Mouse (Mus musculus): ENCODE results near the gene Aqp11. TPM values are rescaled to one million over a fixed set of nuclear protein-coding genes. Genes with fewer than 3 reads are reported as not detected.

The Aqp11 gene
- polyA plus RNA-seq, 1 experiment, result 0.54 TPM

GRCm38 (mm10) chr7:97714651-97715050, 23.4 kb downstream of the Aqp11 start:
- H3K36me3 ChIP-seq (replicated peaks; ENCODE audit: low read length), result peaks cover 80% of the 10 kb centered on the region
- TF ChIP-seq FLI1 (IDR thresholded peaks at IDR 0.05; ENCODE audit: low read length) (no peak), GATA1 (IDR thresholded peaks at IDR 0.05; ENCODE audit: borderline replicate concordance, low read length) (no peak)
- peaks cover 33% of the 10 kb centered on the region for H3K4me1 ChIP-seq

GRCm38 (mm10) chr7:97709204-97709603, 28.9 kb downstream of the Aqp11 start:
- no peaks in the 10 kb centered on the region for H3K27me3 ChIP-seq (replicated peaks)
- TF ChIP-seq GATA1 (IDR thresholded peaks at IDR 0.05; ENCODE audit: borderline replicate concordance, low read length) (no peak), FLI1 (IDR thresholded peaks at IDR 0.05; ENCODE audit: low read length) (no peak)
- H3K4me1 ChIP-seq, result peaks cover 73% of the 10 kb centered on the region
- H3K4me3 ChIP-seq (replicated peaks), result peak overlapping the region; percentile 86
- H3K36me3 ChIP-seq (replicated peaks; ENCODE audit: low read length), result peaks cover 56% of the 10 kb centered on the region
- H3K9me3 ChIP-seq, result no peaks in the 10 kb centered on the region

More at GRCm38 (mm10) chr7:97714651-97715050, 23.4 kb downstream of the Aqp11 start:
- Histone ChIP-seq H3K9me3 (peaks cover 6% of the 10 kb centered on the region; the same call in 1 of the 2 replicates), H3K4me3 (replicated peaks) (no peak overlapping the region), H3K27me3 (replicated peaks) (no peaks in the 10 kb centered on the region)

GRCm38 (mm10) chr7:97707809-97708208, 30.3 kb downstream of the Aqp11 start:
- Histone ChIP-seq H3K36me3 (replicated peaks; ENCODE audit: low read length) (peaks cover 54% of the 10 kb centered on the region), H3K4me1 (peaks cover 79% of the 10 kb centered on the region)
- TF ChIP-seq GATA1 (IDR thresholded peaks at IDR 0.05; ENCODE audit: borderline replicate concordance, low read length) (no peak), FLI1 (IDR thresholded peaks at IDR 0.05; ENCODE audit: low read length) (no peak)

GRCm38 (mm10) chr7:97707123-97707522, 31.0 kb downstream of the Aqp11 start:
- TF ChIP-seq GATA1 (IDR thresholded peaks at IDR 0.05; ENCODE audit: borderline replicate concordance, low read length), result no peak
- TF ChIP-seq FLI1 (IDR thresholded peaks at IDR 0.05; ENCODE audit: low read length), result no peak
- H3K9me3 ChIP-seq, result no peaks in the 10 kb centered on the region
- H3K4me3 ChIP-seq (replicated peaks), result no peak overlapping the region
- H3K4me1 ChIP-seq, result peaks cover 74% of the 10 kb centered on the region
- peaks cover 49% of the 10 kb centered on the region for H3K36me3 ChIP-seq (replicated peaks; ENCODE audit: low read length)
- no peaks in the 10 kb centered on the region for H3K27me3 ChIP-seq (replicated peaks)

More at GRCm38 (mm10) chr7:97707809-97708208, 30.3 kb downstream of the Aqp11 start:
- Histone ChIP-seq H3K9me3 (no peaks in the 10 kb centered on the region), H3K4me3 (replicated peaks) (no peak overlapping the region), H3K27me3 (replicated peaks) (no peaks in the 10 kb centered on the region)

- no peak overlapping the region for H3K4me3 ChIP-seq (replicated peaks)
- no peak for TF ChIP-seq GATA1 (IDR thresholded peaks at IDR 0.05; ENCODE audit: borderline replicate concordance, low read length)
- TF ChIP-seq FLI1 (IDR thresholded peaks at IDR 0.05; ENCODE audit: low read length), result no peak
- H3K9me3 ChIP-seq, result no peaks in the 10 kb centered on the region
- peaks cover 49% of the 10 kb centered on the region for H3K36me3 ChIP-seq (replicated peaks; ENCODE audit: low read length)
- H3K4me1 ChIP-seq, result peaks cover 41% of the 10 kb centered on the region
- no peaks in the 10 kb centered on the region for H3K27me3 ChIP-seq (replicated peaks)
Observed at GRCm38 (mm10) chr7:97701106-97701505, 37.0 kb downstream of the Aqp11 start.

- Histone ChIP-seq H3K27me3 (replicated peaks) (no peaks in the 10 kb centered on the region), H3K4me1 (peaks cover 42% of the 10 kb centered on the region), H3K9me3 (no peaks in the 10 kb centered on the region), H3K4me3 (replicated peaks) (no peak overlapping the region), H3K36me3 (replicated peaks; ENCODE audit: low read length) (peaks cover 44% of the 10 kb centered on the region)
- TF ChIP-seq FLI1 (IDR thresholded peaks at IDR 0.05; ENCODE audit: low read length) (no peak), GATA1 (IDR thresholded peaks at IDR 0.05; ENCODE audit: borderline replicate concordance, low read length) (no peak)
Observed at GRCm38 (mm10) chr7:97700173-97700572, 37.9 kb downstream of the Aqp11 start.

- no peaks in the 10 kb centered on the region for H3K27me3 ChIP-seq (replicated peaks)
- no peak for TF ChIP-seq GATA1 (IDR thresholded peaks at IDR 0.05; ENCODE audit: borderline replicate concordance, low read length)
- TF ChIP-seq FLI1 (IDR thresholded peaks at IDR 0.05; ENCODE audit: low read length), result no peak
- no peaks in the 10 kb centered on the region for H3K9me3 ChIP-seq
- H3K4me3 ChIP-seq (replicated peaks), result peak within 1 kb of the TSS; percentile 92
- peaks cover 29% of the 10 kb centered on the region for H3K4me1 ChIP-seq
- peaks cover 26% of the 10 kb centered on the region for H3K36me3 ChIP-seq (replicated peaks; ENCODE audit: low read length)
Observed at GRCm38 (mm10) chr7:97696506-97697254, 41.4 kb downstream of the Aqp11 start, which contains the start of gene Clns1a. Gene Clns1a (plus strand): TSS chr7:97696634.

GRCm38 (mm10) chr7:97696133-97696505, 42.0 kb downstream of the Aqp11 start:
- H3K27me3 ChIP-seq (replicated peaks), result no peaks in the 10 kb centered on the region
- peaks cover 23% of the 10 kb centered on the region for H3K36me3 ChIP-seq (replicated peaks; ENCODE audit: low read length)
- peaks cover 29% of the 10 kb centered on the region for H3K4me1 ChIP-seq
- no peaks in the 10 kb centered on the region for H3K9me3 ChIP-seq
- peak overlapping the region; percentile 92 for H3K4me3 ChIP-seq (replicated peaks)
- no peak for TF ChIP-seq FLI1 (IDR thresholded peaks at IDR 0.05; ENCODE audit: low read length)
- TF ChIP-seq GATA1 (IDR thresholded peaks at IDR 0.05; ENCODE audit: borderline replicate concordance, low read length), result no peak

GRCm38 (mm10) chr7:97695441-97695840, 42.6 kb downstream of the Aqp11 start:
- Histone ChIP-seq H3K27me3 (replicated peaks) (no peaks in the 10 kb centered on the region), H3K4me3 (replicated peaks) (no peak overlapping the region), H3K36me3 (replicated peaks; ENCODE audit: low read length) (peaks cover 21% of the 10 kb centered on the region), H3K4me1 (peaks cover 29% of the 10 kb centered on the region), H3K9me3 (no peaks in the 10 kb centered on the region)
- TF ChIP-seq GATA1 (IDR thresholded peaks at IDR 0.05; ENCODE audit: borderline replicate concordance, low read length), result no peak
- no peak for TF ChIP-seq FLI1 (IDR thresholded peaks at IDR 0.05; ENCODE audit: low read length)

GRCm38 (mm10) chr7:97687831-97688230, 50.3 kb downstream of the Aqp11 start:
- peaks cover 56% of the 10 kb centered on the region for H3K36me3 ChIP-seq (replicated peaks; ENCODE audit: low read length)
- H3K4me1 ChIP-seq, result no peaks in the 10 kb centered on the region
- H3K27me3 ChIP-seq (replicated peaks), result no peaks in the 10 kb centered on the region
- no peak for TF ChIP-seq FLI1 (IDR thresholded peaks at IDR 0.05; ENCODE audit: low read length)
- TF ChIP-seq GATA1 (IDR thresholded peaks at IDR 0.05; ENCODE audit: borderline replicate concordance, low read length), result no peak
- no peaks in the 10 kb centered on the region for H3K9me3 ChIP-seq
- no peak overlapping the region for H3K4me3 ChIP-seq (replicated peaks)
